Comparison of ENCODE assay signal across 29 mouse cellular contexts in genomic region chr9:83324336-83324735, GRCm38 (mm10).
DNase-seq lines count a peak whose midpoint lies in the region; ATAC-seq and TF ChIP-seq lines count a peak whose summit lies in the region.
"Had no signal": no experiment of that assay in that cellular context is flagged by ENCODE, and none has a peak within 500 bp of the region (broad histone marks: within the 10 kb centered on the region; RNA-seq: fewer than 3 reads in every experiment).

No protein-coding gene starts in this region.

- no peak overlapping the region for H3K4me3 ChIP-seq in lung, postnatal 0 days (ENCODE audit: low read depth, low read length)
- H3K4me3 ChIP-seq in lung, adult 2 months (replicated peaks; ENCODE audit: extremely low read depth, low read depth, low read length) = no peak overlapping the region
- H3K4me3 ChIP-seq in myocyte = no peak overlapping the region
- H3K4me3 ChIP-seq in midbrain, embryonic 14.5 days (replicated peaks; ENCODE audit: low read depth, low read length) = no peak overlapping the region
- H3K4me3 ChIP-seq: heart, embryonic 10.5 days; heart, embryonic 15.5 days; hindbrain, embryonic 13.5 days had no signal

- H3K4me2 ChIP-seq in lung, postnatal 0 days (replicated peaks; ENCODE audit: low read depth, low read length) = no peak overlapping the region
- no peak overlapping the region for H3K4me2 ChIP-seq in myocyte (ENCODE audit: low read depth)
- no peak overlapping the region for H3K4me2 ChIP-seq in midbrain, embryonic 14.5 days (ENCODE audit: low read length)
- H3K4me2 ChIP-seq: heart, embryonic 15.5 days; hindbrain, embryonic 13.5 days; lung, embryonic 14.5 days; midbrain, embryonic 11.5 days had no signal

- no peak overlapping the region for H3ac ChIP-seq in myocyte (ENCODE audit: control insufficient read depth, insufficient read length)

- no peak overlapping the region for H3K27ac ChIP-seq in lung, postnatal 0 days (ENCODE audit: low read length)
- H3K27ac ChIP-seq in midbrain, embryonic 14.5 days (replicated peaks; ENCODE audit: low read depth, low read length) = no peak overlapping the region
- H3K27ac ChIP-seq: heart, embryonic 10.5 days; heart, embryonic 15.5 days; hindbrain, embryonic 13.5 days; kidney, postnatal 0 days; liver, embryonic 14.5 days had no signal

- WGBS in lung, postnatal 0 days = 50% methylated on average over 3 of the region's 3 CpGs
- 49% methylated on average over 3 of the region's 3 CpGs for WGBS in lung, adult 2 months
- 83% methylated on average over 3 of the region's 3 CpGs for WGBS in midbrain, embryonic 14.5 days

- peak; percentile 57; the same call in 1 of the 2 replicates for ATAC-seq in lung, postnatal 0 days
- peak; percentile 81 for ATAC-seq in common myeloid progenitor, adult 5-6 weeks (replicated peaks; ENCODE audit: low read depth, poor library complexity, severe bottlenecking)
- no peak for ATAC-seq in midbrain, embryonic 14.5 days (ENCODE audit: low FRiP score, low TSS enrichment)
- ATAC-seq: CD4-positive, CD25-positive, alpha-beta regulatory T cell, adult 4 months; forebrain, embryonic 14.5 days; intestine, embryonic 16.5 days had no signal

- H3K79me2 ChIP-seq in myocyte (ENCODE audit: control insufficient read depth, insufficient read depth) = no peaks in the 10 kb centered on the region

- no peak for TF ChIP-seq CTCF in lung, postnatal 0 days (IDR thresholded peaks at IDR 0.05)
- TF ChIP-seq CTCF in lung, adult 2 months (IDR thresholded peaks at IDR 0.05; ENCODE audit: insufficient read depth, low read length) = no peak

- H3K36me3 ChIP-seq in lung, postnatal 0 days (ENCODE audit: insufficient read depth, low read length) = no peaks in the 10 kb centered on the region
- no peaks in the 10 kb centered on the region for H3K36me3 ChIP-seq in myocyte (ENCODE audit: control insufficient read depth, insufficient read depth)
- H3K36me3 ChIP-seq in midbrain, embryonic 14.5 days (ENCODE audit: control insufficient read depth, insufficient read depth, low read length) = no peaks in the 10 kb centered on the region
- H3K36me3 ChIP-seq: heart, embryonic 10.5 days; heart, embryonic 15.5 days; hindbrain, embryonic 13.5 days had no signal

- H3K9me3 ChIP-seq in lung, postnatal 0 days (ENCODE audit: low read length) = no peaks in the 10 kb centered on the region
- no peaks in the 10 kb centered on the region for H3K9me3 ChIP-seq in midbrain, embryonic 14.5 days (ENCODE audit: control insufficient read depth, low read length)
- H3K9me3 ChIP-seq: heart, embryonic 10.5 days; heart, embryonic 15.5 days; hindbrain, embryonic 13.5 days had no signal

- no peak overlapping the region for H3K9ac ChIP-seq in lung, postnatal 0 days (replicated peaks; ENCODE audit: low read depth)
- no peak overlapping the region for H3K9ac ChIP-seq in midbrain, embryonic 14.5 days (replicated peaks; ENCODE audit: low read length)
- H3K9ac ChIP-seq: heart, embryonic 15.5 days; hindbrain, embryonic 13.5 days; liver, embryonic 14.5 days; lung, embryonic 14.5 days had no signal

- H3K4me1 ChIP-seq in lung, postnatal 0 days (ENCODE audit: insufficient read depth, low read depth, low read length) = no peaks in the 10 kb centered on the region
- H3K4me1 ChIP-seq in lung, adult 2 months (ENCODE audit: control insufficient read depth, insufficient read depth, low read length) = no peaks in the 10 kb centered on the region
- H3K4me1 ChIP-seq in midbrain, embryonic 14.5 days (ENCODE audit: control insufficient read depth, insufficient read depth, low read length) = peaks cover 12% of the 10 kb centered on the region
- H3K4me1 ChIP-seq: heart, embryonic 10.5 days; heart, embryonic 15.5 days had no signal

- peak; percentile 64 for DNase-seq in lung, postnatal 0 days (ENCODE audit: low spot score)
- DNase-seq in lung, adult 2 months = no peak
- DNase-seq in 416B (ENCODE audit: low read depth) = peak; percentile 61
- DNase-seq in cerebellum, adult 9-10 months = no peak
- DNase-seq in midbrain, embryonic 14.5 days = no peak
- DNase-seq: adrenal gland, postnatal 25 days; cerebellum, adult 2 months; cerebellum, postnatal 25 days; gastrocnemius, postnatal 14 days; heart, adult 11 months; heart, postnatal 36 days; kidney, adult 8-10 months; kidney, postnatal 4 days; liver; lung, embryonic 14.5 days; right cerebral cortex, adult 18-20 months; spleen, adult 18-20 months; thymus, adult 2 months had no signal

- H3K27me3 ChIP-seq in lung, postnatal 0 days (replicated peaks; ENCODE audit: insufficient read depth, low read length) = no peaks in the 10 kb centered on the region
- no peaks in the 10 kb centered on the region for H3K27me3 ChIP-seq in myocyte (ENCODE audit: control insufficient read depth, insufficient read depth, insufficient read length)
- no peaks in the 10 kb centered on the region for H3K27me3 ChIP-seq in midbrain, embryonic 14.5 days (ENCODE audit: control insufficient read depth, insufficient read depth, low read length)
- H3K27me3 ChIP-seq: heart, embryonic 15.5 days; hindbrain, embryonic 13.5 days had no signal

- no peak for TF ChIP-seq POLR2A in lung, adult 2 months (IDR thresholded peaks at IDR 0.05; ENCODE audit: borderline replicate concordance, extremely low read depth, low read depth, low read length)
- no peak for TF ChIP-seq POLR2A in myocyte (IDR thresholded peaks at IDR 0.05; ENCODE audit: insufficient read length, low read depth)

- no peak for TF ChIP-seq EP300 in lung, postnatal 0 days (IDR thresholded peaks at IDR 0.05)

TF ChIP-seq in myocyte, 11 proteins besides CTCF, POLR2A, EP300 and RAD21:
- TF ChIP-seq SRF (IDR thresholded peaks at IDR 0.05; ENCODE audit: control insufficient read depth, insufficient read length, low read depth) = no peak
- TF ChIP-seq CEBPB (IDR thresholded peaks at IDR 0.05; ENCODE audit: insufficient read depth, poor library complexity, severe bottlenecking) = peak; percentile 69

Comparison
In these comparisons a context has a peak if more than half of its experiments do, and no peak if none do; other contexts are left out.
1. DNase-seq: peak in lung, postnatal 0 days (single experiment) and 416B (single experiment); none in lung, adult 2 months (single experiment), cerebellum, adult 9-10 months (single experiment) and midbrain, embryonic 14.5 days (single experiment).